Mouse (Mus musculus): Measurements from ENCODE around the gene Hoxc13.

- TF ChIP-seq CTCF (IDR thresholded peaks at IDR 0.05; ENCODE audit: borderline replicate concordance, insufficient read depth, low read depth, low read length) = no peak
- no peak for TF ChIP-seq POLR2A (IDR thresholded peaks at IDR 0.05; ENCODE audit: borderline replicate concordance, insufficient read depth, low read length)
Measured at GRCm38 (mm10) chr15:102967312-102967510, 46.3 kb downstream of the Hoxc13 start, which contains the start of gene Hoxc5.

Data from cerebellum, adult 2 months (tissue).